Mouse (Mus musculus): ENCODE measurements around the gene Prps1. TPM values are rescaled to one million over a fixed set of nuclear protein-coding genes. Genes with fewer than 3 reads are reported as not detected.
"Not testable (repeated sequence)": the region's sequence is repeated elsewhere in the genome, so short reads cannot be mapped to it uniquely, and the experiment has no call there.

Gene Prps1
- 10 to 100 TPM; 19.7 to 24.5 TPM for total RNA-seq (2021)
- long read RNA-seq, experiment 1, transcript Prps1-201 (7 exons, 1,965 nt): major isoform, 32 of 34 reads
- long read RNA-seq, experiment 1, partial matches to known transcripts: 0 of 34 reads
- long read RNA-seq, experiment 1, other reads (novel, unspliced or antisense): 2 of 34 reads
- long read RNA-seq, experiment 2, transcript Prps1-201 (7 exons, 1,965 nt): major isoform, 10 of 11 reads
- long read RNA-seq, experiment 2, partial matches to known transcripts: 0 of 11 reads
- long read RNA-seq, experiment 2, other reads (novel, unspliced or antisense): 1 of 11 reads

DNA sequence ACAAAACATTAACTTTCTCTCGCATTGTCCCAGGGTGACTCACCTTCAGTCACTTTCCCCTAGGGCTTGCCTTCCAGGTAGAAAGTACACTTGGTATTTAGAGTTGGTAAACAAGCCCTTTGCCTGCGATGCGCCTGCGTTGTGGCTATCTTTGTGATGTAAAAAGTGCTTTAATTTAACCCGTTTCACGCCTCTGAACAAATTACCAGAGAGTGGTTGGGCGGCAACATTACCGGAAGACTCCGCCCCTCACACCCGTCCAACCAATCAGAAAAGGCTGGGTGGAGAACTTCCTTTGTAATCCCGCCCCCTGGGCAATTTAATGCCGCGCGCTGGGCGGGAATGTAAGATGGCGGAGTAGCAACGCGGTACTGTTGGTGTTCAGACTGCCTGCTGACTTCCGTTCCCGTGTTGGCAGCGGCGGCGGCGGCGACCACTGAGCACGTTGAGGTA lies at the start of gene Prps1:
Prps1 (plus strand) TSS at position 335 of the 453 bp plus-strand sequence.
- peak; percentile 88 for DNase-seq

DNA sequence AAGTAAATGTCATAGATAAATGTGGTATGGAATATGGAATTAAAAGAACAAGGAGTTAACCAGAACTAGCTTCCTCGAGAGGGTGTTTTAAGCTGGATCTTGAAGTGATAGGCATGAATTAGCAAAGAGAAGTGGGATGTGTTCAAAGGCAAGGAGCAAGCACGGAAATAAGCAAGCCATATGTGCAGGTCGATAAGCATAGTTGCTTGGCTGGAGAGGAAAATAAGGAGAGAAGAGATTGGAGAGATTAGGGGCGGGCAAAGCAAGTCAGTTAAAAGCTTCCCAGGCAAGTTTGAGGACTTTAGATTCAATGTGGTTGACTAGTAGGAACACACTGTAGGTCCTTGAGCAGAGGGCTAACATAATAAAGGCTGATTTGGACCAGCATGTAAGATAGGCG lies 48.8 kb upstream of the Prps1 start:
- no peak for DNase-seq

DNA sequence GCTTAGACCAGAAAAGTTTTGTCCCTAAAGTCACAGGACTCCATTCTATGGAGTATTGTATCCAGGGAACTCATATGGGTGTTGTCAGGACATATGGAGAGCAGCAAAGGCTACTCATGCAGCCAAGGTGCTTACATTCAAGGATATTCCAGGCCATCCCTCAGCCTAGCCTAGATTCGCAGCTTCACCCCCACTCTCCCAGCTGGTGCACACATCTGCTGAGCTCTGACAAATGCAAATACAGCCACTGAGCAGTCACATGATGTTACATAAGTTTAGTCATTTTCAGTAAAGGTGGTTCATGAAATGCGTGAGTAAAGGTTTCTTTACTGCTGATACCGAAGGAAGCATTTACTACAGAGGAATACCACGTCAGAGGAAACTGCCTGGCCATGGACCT lies 37.9 kb upstream of the Prps1 start:
- DNase-seq: no peak

DNA sequence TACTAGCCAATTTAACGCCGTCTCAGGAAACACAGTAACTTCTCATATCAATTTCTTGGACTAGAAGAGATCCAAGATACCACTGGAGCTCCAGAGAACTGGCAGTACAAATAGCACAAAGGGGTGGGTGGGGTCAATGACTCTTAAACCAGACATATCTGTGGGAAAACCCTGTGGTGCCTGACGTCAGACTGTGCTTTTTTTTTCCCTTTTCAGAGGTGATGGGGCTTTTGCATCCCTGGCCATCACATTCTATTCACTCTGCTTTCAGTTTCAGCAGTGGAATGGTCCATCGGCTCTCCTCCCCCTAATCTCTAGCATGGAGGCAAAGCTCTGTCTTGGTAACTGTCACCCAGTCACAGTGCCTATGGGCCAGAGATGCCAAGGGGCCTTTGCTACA lies 29.3 kb upstream of the Prps1 start:
- no peak for DNase-seq

DNA sequence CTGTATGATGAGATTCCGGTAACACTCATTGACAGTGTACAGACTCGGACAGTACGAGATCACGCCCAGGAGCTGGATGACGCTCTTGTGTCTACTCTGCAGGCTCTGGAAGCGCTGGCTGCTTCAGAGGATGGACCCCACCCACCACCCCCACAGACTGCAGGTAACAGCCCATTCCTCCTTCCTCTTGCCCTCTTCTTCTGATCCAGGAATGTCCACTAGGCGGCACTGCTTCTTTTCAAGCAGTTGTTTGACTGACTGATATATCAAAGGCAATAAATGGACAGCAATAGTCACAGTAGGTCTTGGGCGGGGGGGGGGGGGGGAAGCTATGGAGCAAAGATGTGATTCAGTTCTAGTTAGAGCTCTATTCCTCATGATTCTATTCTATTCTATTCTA lies 28.2 kb upstream of the Prps1 start:
- no peak for DNase-seq

DNA sequence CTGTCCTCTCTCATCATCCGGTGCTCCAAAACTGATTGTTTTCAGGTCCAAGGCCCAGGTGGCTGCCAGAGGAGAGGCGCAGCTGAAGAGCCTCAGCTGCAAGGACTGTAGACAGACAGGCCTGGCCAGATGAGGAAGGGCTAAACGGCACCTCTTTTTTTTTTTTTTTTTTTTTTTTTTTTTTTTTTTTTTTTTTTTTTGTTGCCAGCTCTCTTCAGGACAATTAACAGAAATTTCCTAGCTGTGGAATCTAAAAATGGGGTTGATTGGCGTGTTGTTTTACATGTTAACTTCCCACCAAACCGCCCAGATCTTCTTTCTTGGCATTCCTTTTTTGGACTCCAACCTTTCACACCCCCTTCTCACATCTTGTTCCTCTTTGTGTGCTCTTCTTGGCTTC lies 26.4 kb upstream of the Prps1 start:
- no peak for DNase-seq

DNA sequence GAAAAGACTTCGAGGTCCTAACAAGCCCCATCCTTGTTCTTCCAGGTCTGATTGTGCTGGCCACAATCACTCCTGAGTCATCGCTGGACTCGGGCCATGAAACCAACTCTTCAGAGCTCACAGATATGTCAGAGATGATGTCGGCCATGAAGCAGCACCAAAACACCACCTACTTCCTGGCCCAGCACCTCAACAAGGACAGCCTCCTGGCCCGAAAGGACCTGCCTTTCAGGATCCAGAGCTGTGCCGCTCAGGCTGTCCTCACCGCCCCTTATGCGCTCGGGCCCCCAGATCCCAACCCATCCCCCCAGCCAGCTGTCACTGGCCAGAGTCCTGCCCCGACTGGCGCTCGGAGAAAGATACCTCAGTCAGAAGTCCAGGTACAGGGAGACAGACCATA lies 25.9 kb upstream of the Prps1 start:
- peak; percentile 12 for DNase-seq

DNA sequence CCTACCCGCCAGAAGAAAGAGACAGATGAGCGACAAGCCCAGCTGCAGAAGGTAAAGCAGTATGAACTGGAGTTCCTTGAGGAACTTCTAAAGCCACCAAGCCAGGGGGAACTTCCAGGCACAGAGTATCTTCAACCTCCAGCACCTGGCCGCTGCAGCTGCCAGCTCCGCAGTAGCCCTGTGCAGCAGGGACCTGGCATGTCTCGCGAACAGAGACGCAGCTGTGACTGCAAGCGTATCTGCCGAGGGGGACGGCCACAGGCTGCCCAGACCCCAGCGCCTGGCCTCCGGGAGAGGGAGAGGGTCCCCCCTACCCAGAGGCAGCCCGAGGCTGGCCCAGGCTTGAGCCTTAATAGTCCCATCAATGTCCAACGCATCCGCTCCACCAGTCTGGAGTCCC lies 24.4 kb upstream of the Prps1 start:
- no peak for DNase-seq

DNA sequence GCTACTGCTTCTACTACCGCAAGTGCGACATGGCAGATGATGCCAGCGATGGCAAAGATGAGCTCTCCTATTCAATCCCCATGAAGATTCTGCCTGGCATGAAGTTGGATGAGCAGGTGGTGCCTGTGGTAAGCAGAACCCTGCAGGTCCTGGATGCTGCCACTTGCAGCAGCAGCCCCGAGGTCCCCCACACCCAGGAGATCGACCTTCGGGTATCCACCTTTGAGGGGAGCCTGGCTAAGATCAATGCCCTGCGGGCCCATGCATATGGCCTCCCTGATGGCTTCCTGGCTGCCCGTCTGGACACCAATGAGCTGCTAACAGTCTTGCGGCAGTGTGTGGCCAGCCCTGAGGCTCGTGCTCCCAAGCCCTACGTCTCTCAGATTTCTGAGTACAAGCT lies 23.6 kb upstream of the Prps1 start:
- DNase-seq: no peak

DNA sequence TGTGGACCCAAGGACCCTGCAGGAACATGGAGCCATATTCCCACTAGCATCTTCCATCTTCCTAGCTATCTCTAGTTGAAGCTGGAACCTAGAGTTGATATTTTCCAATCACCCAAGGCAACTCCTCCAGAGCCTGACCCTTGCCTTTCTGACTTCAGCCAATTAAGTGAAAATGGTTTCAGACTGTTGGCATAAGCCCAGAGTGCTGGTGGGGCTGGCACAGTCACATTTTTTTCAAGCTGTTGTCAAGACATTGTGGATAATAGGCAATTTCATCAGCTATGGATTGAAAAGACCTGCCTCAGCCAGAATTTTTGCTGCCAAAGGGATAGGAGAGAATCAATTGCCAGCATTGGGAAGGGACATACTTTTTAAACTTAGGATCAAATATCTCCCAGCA lies 18.5 kb upstream of the Prps1 start:
- no peak for DNase-seq

DNA sequence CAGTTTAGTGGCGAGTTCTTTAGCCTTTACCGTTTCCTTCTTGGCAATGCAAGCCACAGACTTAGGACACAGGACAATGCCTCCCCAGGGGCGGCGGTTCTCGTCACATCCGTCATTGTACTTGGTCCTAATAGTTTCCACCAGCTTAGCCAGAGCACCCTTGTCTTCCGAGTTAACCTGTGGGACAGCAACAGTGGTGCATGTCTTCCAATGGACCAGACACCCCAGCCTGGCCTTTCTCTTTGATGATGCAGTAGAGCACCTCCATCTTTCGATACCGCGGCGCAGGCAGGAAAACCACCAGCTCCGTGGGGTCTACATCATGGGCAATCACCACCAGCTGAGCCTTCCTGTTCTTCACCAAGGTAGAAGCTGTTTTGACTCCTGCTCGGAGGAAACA lies 10.9 kb upstream of the Prps1 start:
- no peak for DNase-seq

DNA sequence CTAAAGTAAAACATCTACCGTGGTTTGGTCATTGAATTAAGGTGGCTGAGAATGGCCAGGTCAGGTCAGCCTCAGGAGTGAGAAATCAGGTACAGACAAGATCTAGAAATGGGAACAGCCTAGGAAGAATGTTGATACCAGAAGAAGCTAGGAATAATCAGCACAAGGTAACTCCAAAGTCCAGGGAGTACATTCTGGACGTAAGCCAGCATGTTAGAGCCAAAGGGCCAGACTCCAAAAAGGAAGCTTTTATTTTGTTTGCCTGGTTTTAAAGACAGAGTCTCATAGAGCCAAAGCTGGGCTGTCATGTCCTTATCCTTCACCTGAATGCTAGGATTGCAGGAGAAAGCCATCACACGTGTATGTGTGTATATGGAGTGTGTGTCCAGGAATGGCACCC lies 6.3 kb upstream of the Prps1 start:
- peak; percentile 19 for DNase-seq

DNA sequence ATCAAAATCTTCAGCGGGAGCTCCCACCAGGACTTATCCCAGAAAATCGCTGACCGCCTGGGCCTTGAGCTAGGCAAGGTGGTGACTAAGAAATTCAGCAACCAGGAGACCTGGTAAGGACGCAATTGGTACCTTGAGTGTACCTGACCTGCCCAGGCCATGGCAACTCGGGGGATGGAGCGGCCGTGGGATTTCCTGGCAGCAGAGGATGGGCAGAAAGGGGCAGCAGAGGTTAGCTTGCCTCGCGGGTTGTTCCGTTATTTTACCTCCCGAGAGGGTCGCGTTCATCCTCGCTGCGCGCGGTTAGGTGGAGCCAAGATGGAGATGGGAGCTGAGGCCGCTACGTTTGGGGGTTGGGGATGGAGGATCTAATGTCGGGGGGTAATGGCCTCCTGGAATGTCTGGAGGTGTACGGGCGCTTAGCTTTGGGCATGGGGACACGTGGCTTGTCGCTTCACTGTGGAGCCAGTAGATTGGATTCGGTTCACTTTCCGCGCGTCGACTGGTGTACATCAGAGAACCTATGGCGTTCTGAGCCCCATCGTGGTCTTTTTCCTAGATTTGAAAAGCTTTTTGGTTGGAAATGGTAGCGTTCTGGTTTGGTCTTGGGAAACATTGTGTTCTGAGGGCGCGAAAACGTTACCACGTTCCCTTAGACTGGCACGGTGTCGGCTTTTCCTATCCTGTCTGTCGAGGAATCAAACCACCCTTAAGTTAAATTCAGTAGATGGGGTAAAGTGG lies 508 bp downstream of the Prps1 start:
- DNase-seq: peak; percentile 13

DNA sequence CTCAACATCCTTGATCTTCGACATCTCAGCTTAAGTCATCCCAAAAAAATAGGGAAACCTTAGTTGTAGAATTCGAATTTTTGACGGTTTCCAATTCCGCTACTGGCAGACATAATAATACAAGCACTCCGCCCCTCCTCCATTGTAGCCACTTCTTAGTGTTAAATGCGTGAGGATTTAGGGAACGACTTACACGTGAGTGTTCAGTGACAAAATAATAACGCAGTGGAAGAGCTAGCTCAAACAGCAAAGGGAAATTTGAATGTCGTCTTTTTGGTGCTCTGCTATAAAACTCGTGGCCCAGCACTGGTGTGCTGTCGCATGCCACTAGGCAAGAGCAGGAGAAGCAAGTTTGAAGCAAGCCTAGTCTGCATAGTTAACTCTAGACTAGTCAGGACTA lies 1.1 kb downstream of the Prps1 start:
- no peak for DNase-seq

DNA sequence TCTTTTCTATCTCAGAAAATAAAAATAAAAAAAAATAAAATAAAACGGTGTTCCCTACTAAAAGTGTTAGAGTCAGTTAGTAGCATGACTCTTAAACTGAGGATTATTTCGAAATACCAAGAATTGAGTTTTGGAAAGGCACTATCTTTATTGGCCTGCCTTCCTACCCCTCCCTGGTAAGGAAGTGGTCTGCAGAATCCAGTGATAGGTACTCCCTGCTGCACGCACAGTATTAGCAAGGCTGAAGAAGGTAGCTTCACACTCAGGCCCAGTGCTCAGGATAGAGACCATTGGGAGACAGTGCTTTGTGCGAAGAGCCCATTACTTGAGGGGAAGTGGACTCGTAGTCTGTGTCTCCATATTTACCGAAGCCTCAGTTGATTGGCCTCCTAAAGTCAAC lies 21.8 kb downstream of the Prps1 start:
- DNase-seq: no peak

DNA sequence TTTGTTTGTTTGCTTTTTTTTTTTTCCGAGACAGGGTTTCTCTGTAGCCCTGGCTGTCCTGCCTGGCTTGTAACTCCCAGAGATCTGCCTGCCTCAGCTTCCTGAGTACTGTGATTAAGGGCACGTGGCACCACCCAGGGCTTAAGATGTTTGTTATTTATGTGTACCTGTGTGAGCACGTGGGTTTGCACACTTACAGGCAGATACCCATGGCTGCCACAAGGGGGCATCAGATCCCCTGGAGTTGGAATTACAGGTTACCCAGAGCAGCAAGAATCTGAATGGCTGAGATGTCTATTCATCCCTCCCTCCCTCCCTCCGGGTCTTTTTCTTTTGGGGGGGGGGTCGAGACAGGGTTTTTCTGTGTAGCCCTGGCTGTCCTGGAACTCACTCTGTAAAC lies 22.8 kb downstream of the Prps1 start:
- DNase-seq: peak; percentile 45

DNA sequence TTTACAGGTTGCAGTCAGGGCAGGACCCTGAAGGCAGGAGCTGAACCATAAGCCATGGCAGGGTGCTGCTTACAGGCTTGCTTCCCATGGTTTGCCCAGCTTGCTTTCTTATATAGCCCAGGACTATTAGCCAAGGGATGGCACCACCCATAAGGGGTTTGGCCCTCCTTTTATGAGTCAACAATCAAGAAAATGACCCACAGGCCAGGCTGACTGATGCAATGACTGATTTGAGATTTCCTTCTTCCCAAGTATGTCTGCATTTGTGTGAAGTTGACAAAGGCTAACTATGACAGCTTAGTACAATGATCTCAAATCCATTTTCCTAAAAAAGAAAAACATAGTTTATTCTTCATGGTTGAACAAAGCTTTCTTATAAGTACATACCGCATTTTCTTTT lies 32.8 kb downstream of the Prps1 start:
- DNase-seq: no peak

DNA sequence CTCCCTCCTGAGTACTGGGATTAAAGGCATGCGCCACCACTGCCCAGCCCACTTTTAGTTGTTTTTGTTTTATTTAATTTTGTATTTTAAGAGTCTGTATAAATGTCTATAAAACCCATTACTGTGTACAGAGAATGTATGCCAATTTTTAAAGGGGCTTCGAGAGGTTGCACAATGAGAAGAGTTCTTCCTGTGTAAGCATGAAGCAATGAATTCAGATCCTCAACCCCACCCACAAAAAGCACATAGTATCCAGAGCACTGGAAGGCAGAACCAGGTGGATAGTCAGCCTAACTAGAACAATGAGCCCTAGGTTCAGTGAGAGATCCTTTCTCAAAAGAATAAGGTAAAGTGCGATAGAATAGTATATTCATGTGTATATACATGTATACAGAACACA lies 33.8 kb downstream of the Prps1 start:
- no peak for DNase-seq

DNA sequence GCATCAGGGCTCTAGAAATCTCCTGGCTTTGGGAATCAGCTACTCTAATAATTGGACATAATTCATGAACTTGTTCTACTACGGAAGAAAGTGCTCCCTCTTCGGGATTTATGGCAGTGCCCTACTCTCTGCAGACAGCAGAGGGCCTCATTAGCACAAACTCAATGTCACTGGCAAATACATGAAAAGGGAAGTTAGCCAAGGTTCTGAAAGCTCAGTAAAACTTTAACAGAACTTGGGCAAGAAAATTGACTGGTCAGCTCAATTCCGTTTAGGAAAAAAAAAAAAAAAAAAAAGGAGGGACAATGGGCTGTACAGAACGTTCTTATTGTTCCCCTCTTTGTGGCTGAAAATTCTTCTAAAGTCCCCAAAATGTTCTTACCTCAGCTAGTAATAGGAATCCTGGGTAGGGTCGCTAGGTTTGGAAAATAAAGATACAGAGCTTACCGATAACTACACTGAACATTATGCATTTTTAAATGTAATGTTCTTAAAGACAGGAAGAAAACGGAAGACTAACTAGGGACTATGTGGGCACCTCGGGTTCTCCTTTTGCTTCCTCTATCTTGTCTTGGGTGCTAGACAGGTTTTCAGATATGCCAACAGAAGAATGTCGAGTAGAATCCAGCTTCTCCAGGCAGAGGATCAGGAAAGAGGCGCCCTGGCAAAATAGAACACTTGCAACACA lies 35.6 kb downstream of the Prps1 start:
- DNase-seq: peak; percentile 50

DNA sequence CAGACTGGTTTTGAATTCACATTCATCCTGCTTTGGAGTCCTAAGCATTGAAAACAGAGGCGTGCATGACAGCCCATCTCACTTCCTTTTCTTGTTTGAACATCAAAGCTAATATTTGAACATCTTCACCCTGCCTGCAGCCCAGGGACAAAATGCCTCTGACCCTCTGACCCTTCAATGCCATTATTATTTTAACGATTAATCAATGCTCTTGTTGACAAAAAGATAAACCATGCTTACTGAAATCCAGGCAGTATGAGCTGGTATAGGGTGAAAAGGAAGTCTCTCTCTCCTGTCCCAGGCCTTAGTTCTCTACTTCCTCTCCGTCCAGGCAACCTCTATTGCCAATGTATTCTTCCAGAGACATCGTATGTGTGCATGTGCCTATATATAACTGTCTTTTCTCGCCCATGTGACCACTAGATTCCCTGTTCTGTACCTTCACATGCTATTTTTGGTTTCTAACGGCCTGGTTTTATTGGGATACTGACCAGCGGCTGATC lies 37.2 kb downstream of the Prps1 start:
- DNase-seq: no peak

DNA sequence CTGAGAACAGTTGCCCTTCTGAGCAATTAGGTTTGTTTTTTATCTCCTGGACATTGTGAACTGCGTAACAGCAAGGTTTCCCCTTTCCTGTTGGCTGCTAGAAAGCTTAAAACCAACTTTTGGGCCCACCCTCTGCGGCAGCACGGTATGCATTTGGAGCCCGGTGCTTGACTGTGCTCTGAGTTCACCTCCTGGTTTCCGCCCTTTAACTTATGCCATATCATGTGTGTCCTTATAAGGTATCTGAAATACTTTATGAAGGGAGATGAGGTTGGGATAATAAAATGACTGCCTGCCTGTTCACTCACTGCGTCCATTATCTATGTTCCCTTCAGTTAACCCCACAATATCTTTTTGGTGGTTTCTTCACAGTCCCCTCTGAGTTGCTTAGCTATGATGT lies 37.8 kb downstream of the Prps1 start:
- no peak for DNase-seq

DNA sequence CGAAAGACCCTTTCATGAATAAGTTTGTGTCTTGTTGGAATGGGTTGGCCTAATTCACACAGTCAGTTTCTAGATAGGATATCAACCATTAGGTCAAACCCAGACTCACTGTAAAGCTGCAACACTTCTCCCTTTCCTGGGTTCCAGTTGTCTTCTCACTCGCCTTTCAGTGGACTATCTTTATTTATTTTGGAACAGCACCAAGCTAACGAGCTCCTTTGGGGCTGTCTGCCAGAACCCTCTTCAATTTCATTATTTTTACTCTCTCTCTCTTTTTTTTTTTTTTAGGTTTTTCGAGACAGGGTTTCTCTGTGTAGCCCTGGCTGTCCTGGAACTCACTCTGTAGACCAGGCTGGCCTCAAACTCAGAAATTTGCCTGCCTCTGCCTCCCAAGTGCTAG lies 42.0 kb downstream of the Prps1 start:
- not testable (repeated sequence) for DNase-seq

DNA sequence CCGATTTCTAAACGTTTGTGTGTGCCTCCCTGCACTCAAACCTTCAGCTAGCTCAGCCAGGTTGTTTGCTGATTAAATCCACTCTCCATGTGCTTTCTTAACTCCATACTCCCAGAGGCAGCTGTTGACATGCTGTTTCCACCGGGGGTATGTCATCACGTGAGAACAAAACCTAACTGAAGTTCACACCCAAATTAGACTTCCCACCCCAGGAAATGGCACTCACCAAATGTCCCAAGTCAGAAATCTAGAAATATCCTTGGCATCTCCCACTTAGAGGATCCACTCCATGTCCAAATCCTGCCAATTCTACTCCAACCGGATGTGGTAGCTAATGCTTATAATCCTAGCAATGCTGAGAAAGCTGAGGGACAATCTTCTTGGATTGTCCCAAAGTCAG lies 43.9 kb downstream of the Prps1 start:
- DNase-seq: no peak
